Mouse (Mus musculus) hindbrain, embryonic 10.5 days (tissue): Measurements from ENCODE around the gene Nol4l. TPM values are rescaled to one million over a fixed set of nuclear protein-coding genes. Genes with fewer than 3 reads are reported as not detected.
A peak's percentile ranks its signal among the peaks of the same experiment; 100 is the strongest.

Experiments used
- DNase-seq: peaks from one replicate; pipeline ENCODE4 v3.0.0-alpha.2; 2017; ENCODE audit warnings: low spot score
- H3K27ac ChIP-seq: fragments of 300-500 bp; sonication (generic); 2 replicates; pipeline ENCODE4 v1.5.1; 2016; ENCODE audit warnings: mild to moderate bottlenecking, moderate library complexity
- H3K27me3 ChIP-seq: fragments of 300-500 bp; sonication (generic); 2 replicates; pipeline ENCODE4 v1.6.1; 2016; ENCODE audit warnings: mild to moderate bottlenecking; ENCODE audit not compliant: poor library complexity, insufficient read depth, severe bottlenecking
- H3K36me3 ChIP-seq: fragments of 300-500 bp; sonication (generic); 2 replicates; pipeline ENCODE4 v1.6.1; 2016; ENCODE audit warnings: mild to moderate bottlenecking, moderate library complexity
- H3K4me1 ChIP-seq: fragments of 300-500 bp; sonication (generic); replicated peaks from 2 replicates; pipeline ENCODE4 v1.6.1; 2016; ENCODE audit warnings: mild to moderate bottlenecking
- H3K4me3 ChIP-seq: fragments of 300-500 bp; sonication (generic); 2 replicates; pipeline ENCODE4 v1.5.1; 2016; ENCODE audit warnings: mild to moderate bottlenecking, moderate library complexity
- H3K9me3 ChIP-seq: fragments of 300-500 bp; sonication (generic); 2 replicates; pipeline ENCODE4 v1.6.1; 2016; ENCODE audit warnings: mild to moderate bottlenecking, moderate library complexity
- WGBS: fragments of 180-500 bp; shearing (Covaris S2); methylation state at CpG from one replicate; pipeline ENCODE4 v1.1.7; 2016; 5-methylcytosine and 5-hydroxymethylcytosine counted together
- polyA plus RNA-seq: library from polyadenylated mRNA; unstranded; fragments of >200 nt; fragmentation: Nextera tagmentation; extraction: Ambion mirVana; gene quantifications from 2 replicates; pipeline ENCODE4 v1.2.1, GENCODE M21; 2016

The Nol4l gene
- polyA plus RNA-seq, 1 experiment from 2014 or later, result 23.3 TPM

DNA sequence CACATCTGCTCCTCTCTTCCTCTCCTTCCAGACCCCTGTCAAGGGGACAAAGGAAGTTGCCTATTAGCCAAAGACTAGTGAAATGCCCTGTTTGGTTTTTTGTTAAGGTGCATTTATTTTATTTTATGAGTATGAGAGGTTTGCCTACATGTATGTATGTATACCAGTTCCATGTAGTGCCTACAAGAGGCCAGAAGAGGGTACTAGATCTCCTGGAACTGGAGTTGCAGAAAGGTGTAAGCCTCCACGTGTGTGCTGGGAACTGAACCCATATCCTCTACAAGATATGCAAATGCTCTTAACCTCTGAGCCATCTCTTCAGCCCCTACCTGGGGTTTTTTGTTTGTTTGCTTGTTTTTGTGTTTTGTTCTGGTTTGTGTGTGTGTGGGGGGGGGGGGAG lies 4.2 kb upstream of the Nol4l start:
- DNase-seq, result no peak
- peaks cover 27% of the 10 kb centered on the region for H3K27me3 ChIP-seq
- peaks cover 15% of the 10 kb centered on the region for H3K4me1 ChIP-seq
- no peak overlapping the region for H3K4me3 ChIP-seq
- H3K9me3 ChIP-seq, result no peaks in the 10 kb centered on the region
- WGBS, result 82% methylated on average over 1 of the region's 1 CpGs
- no peaks in the 10 kb centered on the region for H3K36me3 ChIP-seq
- H3K27ac ChIP-seq, result no peak overlapping the region

DNA sequence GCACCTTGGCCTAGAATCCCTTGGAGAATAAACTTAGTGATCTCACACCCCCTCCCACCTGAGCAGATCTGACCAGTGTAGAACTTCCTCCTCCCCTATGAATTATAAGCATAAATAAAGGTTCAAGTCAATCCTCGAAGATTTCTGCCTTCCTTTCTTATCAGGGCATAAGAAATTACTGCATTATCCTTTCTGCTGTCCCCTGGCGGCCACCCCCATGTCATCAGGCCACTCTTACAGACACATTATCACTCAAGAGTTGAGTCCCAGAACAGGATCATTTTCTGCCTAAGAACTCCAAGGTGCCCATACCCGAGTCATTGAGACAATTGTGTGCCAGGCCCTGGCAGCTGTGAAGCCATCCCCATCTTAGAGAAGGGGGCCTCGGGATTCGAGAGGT lies 1.2 kb upstream of the Nol4l start:
- Histone ChIP-seq H3K4me3 (no peak overlapping the region), H3K9me3 (no peaks in the 10 kb centered on the region), H3K36me3 (no peaks in the 10 kb centered on the region), H3K4me1 (peaks cover 46% of the 10 kb centered on the region), H3K27me3 (peaks cover 49% of the 10 kb centered on the region), H3K27ac (no peak overlapping the region)
- no peak for DNase-seq
- 58% methylated on average over 5 of the region's 5 CpGs for WGBS

DNA sequence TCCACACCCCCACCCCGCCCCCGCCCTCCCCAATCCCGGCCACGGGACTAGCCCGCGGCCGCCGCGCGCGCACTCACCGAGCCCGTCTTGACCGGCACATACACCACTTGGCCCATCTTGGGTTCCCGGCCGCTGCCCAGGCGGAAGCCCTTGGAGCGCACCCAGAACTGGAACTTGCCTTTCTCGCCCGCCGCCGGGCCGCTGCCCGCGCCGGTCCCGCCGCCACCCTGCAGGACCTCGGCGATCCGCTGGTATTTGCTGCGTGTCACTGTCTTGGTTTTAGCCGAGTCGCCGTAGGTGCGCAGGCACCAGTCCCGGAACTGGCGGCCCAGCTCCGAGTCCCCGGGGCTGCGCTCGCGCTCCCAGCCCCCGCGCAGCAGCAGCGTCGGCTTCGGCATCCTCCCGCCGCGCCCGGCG lies 398 bp downstream of the Nol4l start:
- peak overlapping the region; percentile 97 for H3K27ac ChIP-seq
- H3K36me3 ChIP-seq, result no peaks in the 10 kb centered on the region
- H3K9me3 ChIP-seq, result no peaks in the 10 kb centered on the region
- peaks cover 64% of the 10 kb centered on the region for H3K27me3 ChIP-seq
- H3K4me1 ChIP-seq, result peaks cover 61% of the 10 kb centered on the region
- peak overlapping the region; percentile 82 for H3K4me3 ChIP-seq
- DNase-seq, result no peak
- WGBS, result under 1% methylated on average over 53 of the region's 53 CpGs

DNA sequence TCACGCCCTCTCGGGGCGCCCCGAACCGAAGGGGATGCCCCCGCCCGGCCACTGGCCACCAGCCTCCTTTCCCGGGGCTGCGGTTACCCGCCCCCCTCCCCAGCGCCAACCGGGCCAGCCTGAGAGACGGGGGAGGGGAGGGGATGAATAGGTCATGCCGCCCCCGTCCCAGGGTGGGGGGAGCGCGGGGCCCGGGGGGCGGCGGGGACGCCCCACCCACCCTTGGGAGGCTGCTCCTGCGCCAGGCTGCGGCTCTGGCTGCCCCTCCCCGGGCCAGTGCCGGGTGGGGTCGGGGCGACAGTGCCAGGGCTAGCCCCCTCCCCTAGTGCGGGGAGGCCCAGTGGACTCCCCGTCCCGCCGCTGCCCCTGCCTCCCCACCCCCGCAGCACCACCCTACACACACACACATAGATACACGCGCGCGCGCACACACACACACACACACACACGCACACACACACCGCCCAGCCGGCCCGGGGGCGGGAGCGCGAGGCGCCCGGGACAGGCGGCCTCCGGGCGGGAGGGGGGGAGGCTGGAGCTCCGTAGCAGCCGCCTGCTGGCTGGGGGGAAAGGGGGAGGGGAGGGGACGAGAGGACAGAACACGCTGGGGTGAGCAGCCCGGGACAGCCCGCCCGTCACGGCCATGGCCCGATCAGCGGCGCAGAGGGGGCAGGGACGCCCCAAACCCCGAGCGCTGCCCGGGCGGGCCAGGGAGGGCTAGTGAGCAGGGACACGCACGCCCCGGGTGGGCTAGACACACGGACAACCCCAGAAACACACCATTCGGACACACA lies 1.0 kb downstream of the Nol4l start:
- Histone ChIP-seq H3K4me1 (peaks cover 67% of the 10 kb centered on the region), H3K4me3 (peak overlapping the region; percentile 82), H3K27ac (peak overlapping the region; percentile 97), H3K9me3 (no peaks in the 10 kb centered on the region), H3K27me3 (peaks cover 67% of the 10 kb centered on the region), H3K36me3 (no peaks in the 10 kb centered on the region)
- DNase-seq, result peak; percentile 76
- WGBS, result under 1% methylated on average over 45 of the region's 70 CpGs

DNA sequence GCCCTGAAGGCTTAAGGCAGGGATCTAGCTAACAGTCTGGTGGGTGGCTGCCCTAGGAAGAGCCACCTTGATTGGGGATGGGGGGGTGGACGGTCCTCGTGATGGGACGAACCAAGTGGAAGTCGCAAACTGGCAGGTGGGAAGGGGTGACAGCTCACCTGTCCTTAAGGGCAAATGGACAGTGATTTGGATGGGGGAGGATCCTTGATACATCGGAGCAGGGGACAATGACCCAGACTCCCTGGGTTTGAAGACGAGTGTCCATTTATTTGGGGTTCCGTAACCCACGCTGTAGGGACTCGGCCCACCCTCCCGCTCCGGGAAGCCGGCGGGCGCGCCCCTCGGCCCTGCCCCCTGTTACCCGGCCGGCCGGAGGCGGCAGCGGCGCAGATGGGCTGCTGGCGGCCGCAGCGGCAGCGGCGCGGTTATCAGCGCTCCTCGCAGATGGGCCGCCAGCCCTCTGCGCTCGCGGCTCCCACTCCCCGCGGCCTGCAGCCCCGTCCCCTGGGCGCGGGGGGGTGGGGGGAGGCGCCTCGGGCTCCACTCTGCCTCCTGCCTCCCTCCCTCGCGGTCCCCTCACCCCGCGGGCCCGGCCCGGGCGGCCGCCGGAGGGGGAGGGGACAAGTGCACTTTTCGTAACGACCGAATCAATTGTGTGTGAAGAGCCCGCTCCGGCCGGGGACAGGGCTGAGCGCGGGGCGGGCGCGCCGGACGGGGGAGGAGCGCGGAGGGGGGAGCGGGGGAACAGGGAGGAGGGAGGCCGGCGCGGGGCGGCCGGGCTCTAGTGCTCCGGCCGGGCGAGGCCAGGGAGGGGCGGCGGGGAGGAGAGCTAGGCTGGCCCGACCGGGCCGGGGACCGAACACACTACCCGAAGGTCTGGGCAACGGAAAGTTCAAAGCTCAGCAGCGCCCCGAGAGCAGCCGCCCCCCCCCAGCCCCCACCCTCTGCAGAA lies 1.9 kb downstream of the Nol4l start:
- Histone ChIP-seq H3K27ac (peak overlapping the region; percentile 97), H3K27me3 (peaks cover 76% of the 10 kb centered on the region), H3K9me3 (no peaks in the 10 kb centered on the region), H3K36me3 (no peaks in the 10 kb centered on the region), H3K4me3 (peak overlapping the region; percentile 82), H3K4me1 (peaks cover 77% of the 10 kb centered on the region)
- peak; percentile 81 for DNase-seq
- WGBS, result 1% methylated on average over 77 of the region's 85 CpGs

DNA sequence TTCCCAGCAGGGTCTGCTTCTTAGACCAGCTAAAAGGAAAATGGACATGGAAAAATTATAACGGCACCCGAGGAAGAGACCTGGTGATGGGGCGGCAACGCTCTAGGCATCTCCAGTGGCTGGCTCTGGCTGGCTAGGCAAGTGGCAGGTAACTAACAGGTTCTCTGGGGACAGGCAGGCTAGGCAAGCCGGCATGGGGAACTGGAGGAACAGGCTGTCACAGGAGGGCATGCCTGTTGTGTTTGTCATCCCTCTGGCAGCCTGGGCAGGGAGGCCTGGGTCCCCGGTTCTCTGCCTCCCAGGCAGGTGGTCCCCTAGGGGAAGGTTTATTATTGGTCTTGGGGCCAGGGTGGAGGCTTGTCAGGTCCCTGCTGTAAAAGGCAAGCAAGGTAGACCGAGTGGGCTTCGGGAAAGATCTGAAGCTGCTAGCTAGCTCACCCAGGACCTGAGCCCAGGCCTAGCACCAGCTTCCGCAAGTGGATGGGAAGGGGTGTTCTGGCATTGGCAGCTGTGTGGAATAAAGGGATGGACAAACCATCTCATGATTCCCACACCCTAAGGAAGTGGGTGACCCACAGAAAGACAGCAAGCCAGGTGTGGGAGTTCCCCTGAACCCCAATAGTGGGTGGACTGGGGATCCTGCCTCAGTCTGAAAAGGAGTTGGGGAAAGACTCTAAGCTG lies 2.8 kb downstream of the Nol4l start:
- WGBS, result 43% methylated on average over 9 of the region's 9 CpGs
- H3K4me3 ChIP-seq, result peak overlapping the region; percentile 82
- peak overlapping the region; percentile 97 for H3K27ac ChIP-seq
- H3K36me3 ChIP-seq, result no peaks in the 10 kb centered on the region
- peaks cover 73% of the 10 kb centered on the region for H3K27me3 ChIP-seq
- H3K9me3 ChIP-seq, result no peaks in the 10 kb centered on the region
- no peak for DNase-seq
- peaks cover 85% of the 10 kb centered on the region for H3K4me1 ChIP-seq

DNA sequence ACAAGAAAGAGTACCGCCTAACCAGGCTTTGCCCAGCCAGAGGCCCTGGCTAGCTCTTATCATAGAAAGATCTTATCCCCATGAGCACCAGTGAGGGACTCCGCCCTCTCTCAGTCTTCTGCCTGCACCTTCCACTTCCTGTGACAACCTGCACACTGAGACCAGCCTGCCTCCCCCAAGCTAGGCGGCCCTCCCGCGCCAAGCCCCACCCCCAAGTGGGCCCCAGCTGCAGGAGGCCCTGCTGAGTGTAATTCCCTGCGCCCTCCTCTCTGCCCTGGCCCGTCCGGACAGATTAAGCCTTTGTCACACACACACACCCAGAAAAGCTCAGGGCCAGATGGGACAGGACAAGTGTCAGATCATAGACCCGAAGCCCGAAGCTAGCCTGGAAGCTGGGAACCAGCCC lies 3.9 kb downstream of the Nol4l start:
- peak; percentile 46 for DNase-seq
- peaks cover 96% of the 10 kb centered on the region for H3K4me1 ChIP-seq
- no peaks in the 10 kb centered on the region for H3K36me3 ChIP-seq
- peaks cover 63% of the 10 kb centered on the region for H3K27me3 ChIP-seq
- WGBS, result 12% methylated on average over 10 of the region's 10 CpGs
- peak overlapping the region; percentile 97 for H3K27ac ChIP-seq
- H3K9me3 ChIP-seq, result no peaks in the 10 kb centered on the region
- peak overlapping the region; percentile 23 for H3K4me3 ChIP-seq

DNA sequence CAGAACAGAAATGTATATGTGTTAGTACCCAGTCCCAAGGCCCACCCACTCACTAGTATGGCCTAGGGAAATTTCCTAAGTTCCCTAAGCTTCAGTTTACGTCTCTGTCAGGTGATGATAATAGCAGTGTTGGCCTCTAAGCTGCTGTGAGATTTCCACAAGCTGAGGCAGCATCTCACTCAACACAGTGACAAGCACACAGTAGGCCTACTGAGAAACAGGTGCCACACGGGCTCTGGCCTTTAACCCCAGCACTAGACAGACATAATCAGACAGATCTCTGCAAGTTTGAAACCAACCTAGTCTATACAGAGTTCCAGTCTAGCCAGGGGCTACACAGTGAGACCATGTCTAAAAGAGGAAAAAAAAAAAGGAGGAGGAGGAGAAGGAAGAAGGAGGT lies 5.0 kb downstream of the Nol4l start:
- Histone ChIP-seq H3K27me3 (peaks cover 59% of the 10 kb centered on the region), H3K4me1 (peaks cover 96% of the 10 kb centered on the region)
- no peak for DNase-seq

DNA sequence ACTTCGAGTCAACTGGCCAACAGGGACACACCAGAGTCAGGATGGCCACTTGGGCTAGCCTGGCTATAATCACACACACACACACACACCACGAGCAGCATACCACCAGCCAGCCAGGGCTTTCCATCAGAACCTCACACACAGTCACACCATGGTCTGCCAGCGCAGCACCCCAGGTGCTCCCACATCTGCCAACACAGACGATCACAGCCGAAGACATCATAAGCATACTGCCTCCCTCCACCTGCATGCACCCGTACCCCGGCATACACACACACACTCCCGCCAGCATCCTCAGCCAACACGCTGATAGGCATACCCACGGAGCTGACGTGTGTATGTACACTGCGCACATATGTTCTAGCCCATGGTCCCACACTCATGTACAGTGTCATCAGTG lies 6.1 kb downstream of the Nol4l start:
- Histone ChIP-seq H3K36me3 (no peaks in the 10 kb centered on the region), H3K9me3 (no peaks in the 10 kb centered on the region), H3K4me1 (peaks cover 95% of the 10 kb centered on the region), H3K27ac (peak overlapping the region; percentile 74; the same call in 1 of the 2 replicates), H3K4me3 (no peak overlapping the region), H3K27me3 (peaks cover 59% of the 10 kb centered on the region)
- WGBS, result 90% methylated on average over 12 of the region's 12 CpGs
- DNase-seq, result no peak

More for the DNA sequence above, 5.0 kb downstream of the Nol4l start:
- Histone ChIP-seq H3K27ac (peak overlapping the region; percentile 97), H3K9me3 (no peaks in the 10 kb centered on the region), H3K4me3 (no peak overlapping the region), H3K36me3 (no peaks in the 10 kb centered on the region)
- WGBS, result 61% methylated on average over 2 of the region's 2 CpGs

DNA sequence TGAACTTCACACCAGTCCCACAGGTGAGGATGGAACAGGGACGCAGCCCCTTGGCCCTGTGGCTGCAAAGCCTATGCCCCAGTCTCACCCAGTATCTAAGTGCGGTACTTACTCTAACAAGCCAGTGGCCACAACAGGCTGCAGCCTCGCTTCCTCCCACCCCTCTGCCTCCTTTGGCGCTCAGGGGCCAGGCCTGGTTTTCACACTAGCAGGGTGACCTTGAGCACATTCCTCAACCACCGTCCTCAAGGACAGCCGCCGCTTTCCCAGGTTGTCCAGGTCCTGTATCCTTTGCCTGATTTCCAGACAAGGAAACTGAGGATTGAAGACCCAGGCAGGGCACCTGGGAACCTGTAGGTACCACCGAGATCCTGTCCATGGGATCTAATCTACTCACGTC lies 6.6 kb downstream of the Nol4l start:
- Histone ChIP-seq H3K27ac (peak overlapping the region; percentile 74), H3K4me3 (no peak overlapping the region), H3K9me3 (no peaks in the 10 kb centered on the region), H3K36me3 (no peaks in the 10 kb centered on the region), H3K27me3 (peaks cover 59% of the 10 kb centered on the region), H3K4me1 (peaks cover 95% of the 10 kb centered on the region)
- no peak for DNase-seq
- 69% methylated on average over 9 of the region's 9 CpGs for WGBS

DNA sequence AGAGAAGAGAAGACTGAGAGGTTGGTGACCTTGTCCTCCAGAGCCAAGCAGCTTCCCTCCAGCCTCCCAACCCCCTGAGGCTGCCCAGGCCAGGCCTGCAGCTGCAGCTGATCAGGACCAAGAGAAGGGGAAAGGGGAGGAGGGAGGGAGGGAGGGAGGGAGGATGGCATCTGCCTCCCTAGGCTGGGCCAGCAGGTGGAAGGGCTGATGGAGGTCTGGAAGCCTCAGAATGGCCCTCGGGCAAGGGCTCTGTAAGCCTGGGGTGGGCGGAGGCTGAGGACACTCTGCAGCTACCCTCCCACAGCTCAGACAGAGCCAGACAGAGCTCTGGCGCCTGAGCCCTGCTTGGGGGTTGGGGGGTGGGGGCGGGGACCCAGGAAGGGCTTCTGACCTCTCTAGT lies 7.5 kb downstream of the Nol4l start:
- H3K4me1 ChIP-seq, result peaks cover 89% of the 10 kb centered on the region
- peak; percentile 57 for DNase-seq
- 16% methylated on average over 4 of the region's 4 CpGs for WGBS
- H3K4me3 ChIP-seq, result peak overlapping the region; percentile 16; the same call in 1 of the 2 replicates
- H3K9me3 ChIP-seq, result no peaks in the 10 kb centered on the region
- peaks cover 51% of the 10 kb centered on the region for H3K27me3 ChIP-seq
- H3K36me3 ChIP-seq, result no peaks in the 10 kb centered on the region
- peak overlapping the region; percentile 74 for H3K27ac ChIP-seq

DNA sequence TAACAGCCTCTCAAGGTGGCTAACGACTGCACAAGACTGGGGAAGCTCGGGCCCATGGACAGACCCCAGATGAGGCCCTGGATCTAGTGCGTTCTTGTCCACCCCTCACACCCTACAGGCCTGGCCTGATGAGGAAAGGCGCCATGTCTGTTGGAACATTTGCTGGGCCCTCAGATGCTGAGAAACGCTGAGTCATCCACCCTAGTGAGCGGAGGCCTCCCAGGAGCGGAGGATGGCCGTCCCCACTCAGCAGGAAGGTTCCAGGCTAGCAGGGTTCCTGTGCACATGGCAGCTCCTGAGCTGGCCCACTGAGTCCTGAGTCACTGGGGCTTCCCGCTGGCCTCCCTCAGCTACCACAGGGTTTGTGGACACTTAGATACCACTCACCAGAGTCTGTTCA lies 9.7 kb downstream of the Nol4l start:
- 74% methylated on average over 9 of the region's 9 CpGs for WGBS
- peak overlapping the region; percentile 54 for H3K27ac ChIP-seq
- H3K4me3 ChIP-seq, result no peak overlapping the region

More for the DNA sequence above, 9.7 kb downstream of the Nol4l start:
- DNase-seq, result no peak
- Histone ChIP-seq H3K27me3 (peaks cover 34% of the 10 kb centered on the region), H3K4me1 (peaks cover 86% of the 10 kb centered on the region), H3K9me3 (no peaks in the 10 kb centered on the region), H3K36me3 (no peaks in the 10 kb centered on the region)
